Mouse (Mus musculus) frontal cortex, postnatal 25 days (tissue): ENCODE results near the gene Nek5.

Source experiments
- DNase-seq, 2 experiments: peaks; one replicate each; pipeline ENCODE4 v3.0.0; 2022; ENCODE audit warnings: low spot score in 2 of 2

The Nek5 gene

GRCm38 (mm10) chr8:22089226-22089625, 35.6 kb downstream of the Nek5 start:
- no peak for DNase-seq

- no peak for DNase-seq
These were observed 45.4 kb downstream of the Nek5 start for GRCm38 (mm10) chr8:22079313-22080007.

- DNase-seq: no peak
These were observed 63.7 kb downstream of the Nek5 start for GRCm38 (mm10) chr8:22061126-22061525.

DNA sequence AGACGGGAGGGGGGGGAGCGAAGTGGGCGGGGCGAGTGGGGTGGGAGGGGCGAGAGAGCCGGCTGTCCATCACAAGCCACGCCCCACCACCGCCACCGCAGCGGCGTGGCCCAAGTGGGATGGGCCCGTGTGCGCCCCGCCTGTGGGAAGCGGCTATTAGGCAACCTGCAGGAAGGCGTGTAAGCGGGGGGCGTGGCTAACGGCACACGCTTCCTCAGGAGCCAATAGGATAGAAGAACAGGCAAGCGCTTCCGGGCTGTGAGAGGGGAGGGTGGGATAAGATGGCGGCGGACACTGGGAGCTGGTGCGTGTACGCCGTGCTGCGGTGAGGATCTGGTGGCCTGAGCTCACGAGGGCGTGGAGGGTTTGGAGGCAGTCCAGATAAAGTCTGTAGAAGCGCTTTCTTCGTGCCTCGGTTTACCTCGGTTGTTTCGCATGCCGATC, 64.4 kb downstream of the Nek5 start, which contains the start of gene Alg11:
TSS of gene Alg11 (plus strand) at position 276 of the 444 bp plus-strand sequence.
- DNase-seq: peak; percentile 85 to 93

DNA sequence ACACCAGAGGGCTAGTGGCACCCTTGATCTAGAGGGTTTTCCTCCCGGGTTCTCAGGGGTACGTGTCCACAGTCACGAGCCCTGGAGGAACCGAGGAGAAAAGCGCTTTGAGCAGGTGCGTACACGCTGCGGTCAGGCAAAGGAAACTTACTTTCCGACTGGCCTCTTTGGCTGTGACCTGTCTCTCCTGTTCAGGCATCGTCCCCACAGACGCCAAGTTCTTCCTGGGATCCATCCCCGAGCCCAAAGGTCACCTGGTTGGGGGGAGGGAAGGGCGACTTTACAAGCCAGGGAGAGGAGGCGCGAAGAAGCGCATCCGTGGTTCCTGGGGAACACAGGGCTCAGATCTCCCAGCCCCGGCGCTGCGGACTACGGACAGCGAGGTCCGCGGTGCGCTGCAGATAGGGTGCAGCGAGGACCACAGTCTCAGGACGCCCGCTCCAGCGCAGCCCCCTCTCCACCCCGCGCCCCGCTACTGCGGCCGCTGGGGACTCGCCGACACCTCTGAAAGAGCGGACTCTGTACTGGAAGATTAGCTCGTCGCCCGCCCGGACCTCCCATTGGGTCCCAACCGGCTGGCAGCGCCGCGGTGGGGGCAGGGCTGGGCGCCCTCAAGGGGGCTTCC, 64.9 kb downstream of the Nek5 start, which contains the start of gene Atp7b:
TSS of gene Atp7b (minus strand) at position 485 of the 625 bp plus-strand sequence.
- peak in 1 of 2 experiments; percentile 20 for DNase-seq

- DNase-seq: no peak
These were observed 65.6 kb downstream of the Nek5 start for GRCm38 (mm10) chr8:22059153-22059738.

- DNase-seq: no peak
These were observed 66.5 kb downstream of the Nek5 start for GRCm38 (mm10) chr8:22058368-22058767.

DNA sequence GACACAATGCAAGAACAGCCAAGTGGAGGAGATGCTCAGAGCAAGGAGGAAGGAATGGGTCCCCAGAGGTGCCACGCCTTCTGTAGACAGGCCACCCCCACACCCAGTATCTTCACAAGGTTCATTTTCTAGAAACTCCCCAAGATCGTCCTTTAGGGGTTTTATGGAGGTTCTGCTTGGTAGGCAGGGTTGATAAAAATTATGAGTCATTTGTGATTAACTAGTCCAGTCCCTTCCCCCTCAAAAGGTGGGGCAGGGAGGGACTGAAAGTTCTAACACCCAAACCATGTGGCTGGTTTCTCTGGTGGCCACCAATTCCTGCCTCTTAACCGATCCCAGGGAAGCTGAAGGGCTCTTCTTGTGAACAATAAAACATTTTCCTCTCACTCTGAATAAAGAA, 68.0 kb downstream of the Nek5 start:
- DNase-seq: no peak

DNA sequence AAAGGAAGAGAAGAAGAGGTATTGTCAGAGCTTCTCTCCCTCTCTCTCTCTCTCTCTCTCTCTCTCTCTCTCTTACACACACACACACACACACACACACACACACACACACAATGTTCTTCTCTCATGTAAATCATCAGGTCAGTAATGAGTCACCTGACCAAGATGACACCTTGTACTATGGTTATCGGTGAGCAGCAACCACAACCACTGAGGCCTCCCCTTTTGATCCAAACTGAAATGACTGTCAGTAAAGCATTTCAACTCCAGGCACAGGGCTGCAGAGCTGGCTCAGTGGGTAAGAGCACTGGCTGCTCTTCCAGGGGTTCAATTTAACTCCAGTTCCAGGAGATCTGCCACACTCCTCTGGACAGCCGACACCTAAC, 69.4 kb downstream of the Nek5 start:
- DNase-seq: no peak

- DNase-seq: no peak
These were observed 70.0 kb downstream of the Nek5 start for GRCm38 (mm10) chr8:22054674-22055491.

DNA sequence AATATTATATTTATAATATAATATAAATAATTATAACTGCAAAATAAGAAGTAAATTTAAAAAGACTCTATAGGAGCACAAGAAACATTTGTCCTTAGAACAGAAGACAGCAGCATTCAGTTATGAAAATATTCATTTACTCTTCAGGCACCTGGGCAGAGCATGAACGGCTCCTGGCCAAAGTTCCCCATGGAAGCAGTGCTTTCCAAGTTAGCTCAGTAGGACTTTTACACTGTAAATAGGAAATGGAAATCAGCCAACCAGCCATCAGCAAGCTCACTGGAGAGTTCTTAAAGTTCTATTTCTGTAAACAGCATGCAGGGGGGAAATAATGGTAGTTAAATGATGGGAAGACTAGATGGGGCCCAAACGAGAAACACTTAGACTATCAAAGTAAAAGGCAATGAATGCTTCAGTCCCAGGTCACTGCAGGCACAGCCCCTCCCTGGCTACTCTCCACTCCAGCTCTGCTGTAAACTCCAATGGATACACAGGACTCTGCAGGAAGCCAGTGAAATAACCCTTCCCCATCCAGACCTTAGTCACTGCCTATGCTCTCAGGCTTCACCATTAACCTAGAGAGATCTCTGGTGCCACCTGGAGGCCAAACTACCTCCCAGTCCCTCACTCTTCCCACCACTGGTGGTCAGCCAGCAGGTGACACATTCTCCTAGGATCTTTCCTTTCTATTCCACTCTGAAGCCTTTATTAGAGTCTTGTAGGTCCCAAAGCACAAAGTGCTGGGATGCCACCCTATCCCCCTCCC, 77.0 kb downstream of the Nek5 start:
- DNase-seq: peak in 1 of 2 experiments; percentile 13

- DNase-seq: no peak
These were observed 81.1 kb downstream of the Nek5 start for GRCm38 (mm10) chr8:22043706-22044105.

GRCm38 (mm10) chr8:22042515-22042914, 82.3 kb downstream of the Nek5 start:
- DNase-seq: no peak

- DNase-seq: no peak
These were observed 84.7 kb downstream of the Nek5 start for GRCm38 (mm10) chr8:22040153-22040509.

DNA sequence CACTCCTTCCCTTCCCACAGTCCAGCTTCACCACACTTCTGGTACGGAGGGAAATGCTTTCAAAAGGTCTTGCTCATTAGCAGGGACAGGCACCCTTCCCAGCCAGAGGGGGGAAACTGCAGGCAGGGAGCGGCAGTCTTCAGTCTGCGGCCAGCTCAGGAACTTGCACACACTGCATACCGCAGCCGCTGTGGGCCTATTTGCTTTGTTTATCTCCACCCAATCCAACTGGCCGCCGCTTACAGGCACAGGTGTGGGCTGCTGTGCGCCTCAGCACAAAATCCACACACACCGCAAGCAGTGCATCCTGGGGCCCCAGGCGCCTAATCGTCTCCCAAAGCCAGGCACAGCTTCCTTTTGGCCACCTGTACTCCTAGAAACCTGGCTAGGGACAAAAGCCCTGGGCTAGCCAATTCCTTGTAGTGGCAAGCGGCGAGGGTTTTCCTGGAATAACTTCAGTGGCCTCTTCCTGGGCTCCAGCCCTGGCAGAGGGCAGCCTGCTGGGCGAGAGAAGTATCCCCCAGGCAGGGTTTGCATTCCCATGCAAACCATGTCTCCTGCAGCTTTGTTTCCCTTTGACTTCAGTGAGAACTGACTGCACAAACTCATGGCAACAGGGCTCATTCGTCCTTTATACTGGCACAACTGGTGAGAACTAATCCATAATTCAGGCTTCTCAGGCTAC, 85.2 kb downstream of the Nek5 start:
- no peak for DNase-seq

- DNase-seq: no peak
These were observed 87.8 kb downstream of the Nek5 start for GRCm38 (mm10) chr8:22037022-22037421.

GRCm38 (mm10) chr8:22036137-22036536, 88.7 kb downstream of the Nek5 start:
- DNase-seq: no peak

GRCm38 (mm10) chr8:22030990-22031389, 93.9 kb downstream of the Nek5 start:
- no peak for DNase-seq

GRCm38 (mm10) chr8:22028973-22029372, 95.9 kb downstream of the Nek5 start:
- DNase-seq: no peak

GRCm38 (mm10) chr8:22025241-22025640, 99.6 kb downstream of the Nek5 start:
- DNase-seq: no peak
